Mouse (Mus musculus) erythroid progenitor cell, adult 5-6 weeks (primary cell): Measurements from ENCODE around the gene Tom1l2. TPM values are rescaled to one million over a fixed set of nuclear protein-coding genes. Genes with fewer than 3 reads are reported as not detected.

Experiments
- ATAC-seq: replicated peaks from 2 replicates; pipeline ENCODE4 v1.8.0; 2016; ENCODE audit warnings: moderate number of reproducible peaks, mild to moderate bottlenecking, moderate TSS enrichment, inconsistent platforms; ENCODE audit not compliant: poor library complexity, low FRiP score, severe bottlenecking
- total RNA-seq, 2 experiments: library from RNA; stranded (forward) in 1 of 2; stranded (reverse) in 1 of 2; fragments of 150-400 nt in 1 of 2; fragments of 186-747, 209-891 nt in 1 of 2; gene quantifications; 2 replicates each; pipeline versions ENCODE4 v1.2.3 to v1.2.4; 2015 to 2017; ENCODE audit warnings: low replicate concordance in 2 of 2

Gene Tom1l2
- total RNA-seq, 2 experiments from 2014 or later, result 3.6 to 3.8 TPM

GRCm38 (mm10) chr11:60351925-60352371 is 757 bp downstream of the Tom1l2 start:
- ATAC-seq, result no peak

GRCm38 (mm10) chr11:60351388-60351787 is 1.3 kb downstream of the Tom1l2 start:
- ATAC-seq, result no peak

- ATAC-seq, result no peak
These were observed 6.2 kb downstream of the Tom1l2 start for GRCm38 (mm10) chr11:60346537-60346936.

- ATAC-seq, result no peak
These were observed 6.8 kb downstream of the Tom1l2 start for GRCm38 (mm10) chr11:60345868-60346267.

- no peak for ATAC-seq
These were observed 13.3 kb downstream of the Tom1l2 start for GRCm38 (mm10) chr11:60339361-60339760.

GRCm38 (mm10) chr11:60338291-60338690 is 14.4 kb downstream of the Tom1l2 start:
- ATAC-seq, result 0 out of 2 replicates have a peak, but pooled peaks have one; percentile 55

GRCm38 (mm10) chr11:60335771-60336170 is 16.9 kb downstream of the Tom1l2 start:
- no peak for ATAC-seq

GRCm38 (mm10) chr11:60334124-60334523 is 18.6 kb downstream of the Tom1l2 start:
- ATAC-seq, result no peak

- ATAC-seq, result no peak
These were observed 19.2 kb downstream of the Tom1l2 start for GRCm38 (mm10) chr11:60333461-60333860.

GRCm38 (mm10) chr11:60330551-60330950 is 22.2 kb downstream of the Tom1l2 start:
- ATAC-seq, result no peak

GRCm38 (mm10) chr11:60323731-60324130 is 29.0 kb downstream of the Tom1l2 start:
- no peak for ATAC-seq

GRCm38 (mm10) chr11:60321438-60321837 is 31.3 kb downstream of the Tom1l2 start:
- ATAC-seq, result no peak

GRCm38 (mm10) chr11:60320426-60321037 is 32.2 kb downstream of the Tom1l2 start:
- no peak for ATAC-seq

GRCm38 (mm10) chr11:60319257-60320066 is 33.2 kb downstream of the Tom1l2 start:
- no peak for ATAC-seq

- ATAC-seq, result no peak
These were observed 34.0 kb downstream of the Tom1l2 start for GRCm38 (mm10) chr11:60318716-60319115.

GRCm38 (mm10) chr11:60317376-60318102 is 35.2 kb downstream of the Tom1l2 start:
- no peak for ATAC-seq

GRCm38 (mm10) chr11:60316883-60317282 is 35.8 kb downstream of the Tom1l2 start:
- ATAC-seq, result no peak

- ATAC-seq, result no peak
These were observed 36.5 kb downstream of the Tom1l2 start for GRCm38 (mm10) chr11:60316250-60316649.

GRCm38 (mm10) chr11:60311025-60311854 is 41.5 kb downstream of the Tom1l2 start:
- ATAC-seq, result no peak

GRCm38 (mm10) chr11:60309875-60310274 is 42.8 kb downstream of the Tom1l2 start:
- no peak for ATAC-seq
